Mouse (Mus musculus) G1E (cell line): ENCODE data around the gene Zfp990. TPM values are rescaled to one million over a fixed set of nuclear protein-coding genes. Genes with fewer than 3 reads are reported as not detected.
"Not testable (repeated sequence)": the region's sequence is repeated elsewhere in the genome, so short reads cannot be mapped to it uniquely, and the experiment has no call there.

ENCODE experiments used
- ATAC-seq: 2 replicates; pipeline ENCODE4 v1.8.0; 2016; ENCODE audit warnings: mild to moderate bottlenecking; ENCODE audit not compliant: insufficient number of reproducible peaks, poor library complexity, low FRiP score, severe bottlenecking; ENCODE audit errors: extremely low read depth
- DNase-seq: peaks from one replicate; pipeline ENCODE4 v3.0.0; 2012; ENCODE audit warnings: low spot score
- H3K27me3 ChIP-seq: 2 replicates; pipeline ENCODE4 v1.6.1; 2012; ENCODE audit warnings: mild to moderate bottlenecking, low read length, inconsistent platforms; ENCODE audit not compliant: insufficient read depth
- H3K36me3 ChIP-seq: replicated peaks from 2 replicates; pipeline ENCODE3; 2012; ENCODE audit warnings: mild to moderate bottlenecking, inconsistent platforms
- H3K4me1 ChIP-seq: 2 replicates; pipeline ENCODE4 v1.6.1; 2012; ENCODE audit warnings: low read depth, low read length, inconsistent platforms, mixed read lengths; ENCODE audit not compliant: insufficient read depth
- H3K4me3 ChIP-seq: 2 replicates; pipeline ENCODE4 v1.5.1; 2012; ENCODE audit warnings: low read depth, mild to moderate bottlenecking, inconsistent platforms, low read length, moderate library complexity, mixed read lengths
- H3K9me3 ChIP-seq: replicated peaks from 2 replicates; pipeline ENCODE4 v1.6.1; 2012; ENCODE audit warnings: inconsistent platforms
- CTCF ChIP-seq: IDR thresholded peaks from 2 replicates; pipeline ENCODE4 v1.5.1; 2012; ENCODE audit warnings: low read depth, low read length, inconsistent platforms, mixed read lengths
- GATA1 ChIP-seq: IDR thresholded peaks from 2 replicates; pipeline ENCODE4 v1.6.1; 2012; ENCODE audit warnings: borderline replicate concordance, low read length, inconsistent platforms, mixed read lengths
- GATA2 ChIP-seq: IDR thresholded peaks from 2 replicates; pipeline ENCODE4 v1.6.1; 2012; ENCODE audit warnings: low read depth, low read length, inconsistent platforms, borderline replicate concordance
- POLR2AphosphoS5 ChIP-seq: IDR thresholded peaks from 2 replicates; pipeline ENCODE4 v1.6.1; 2012; ENCODE audit warnings: low read depth, low read length, inconsistent platforms; ENCODE audit not compliant: insufficient replicate concordance
- TAL1 ChIP-seq: conservative IDR thresholded peaks from 2 replicates; pipeline ENCODE4 v1.6.1; 2012; ENCODE audit warnings: low read depth, low read length, inconsistent platforms, mixed read lengths
- polyA plus RNA-seq: library from polyadenylated mRNA; stranded (reverse); fragments of >175 nt; gene quantifications from 2 replicates; pipeline ENCODE4 v1.2.3, GENCODE M21; 2012
- total RNA-seq, 2 experiments: library from RNA; stranded (forward) in 1 of 2; stranded (reverse) in 1 of 2; fragments of 200-1000 nt in 1 of 2; fragments of >200 nt in 1 of 2; fragmentation: Nextera tagmentation in 1 of 2; gene quantifications; 2 replicates each; pipeline ENCODE4 v1.2.3; 2014 to 2017

Zfp990 gene
- total RNA-seq (2014; fragmentation: Nextera tagmentation) (116 and 136 TPM in 2 replicates), total RNA-seq (2017) (22.8 and 36.1 TPM in 2 replicates), polyA plus RNA-seq (1.8 and 2.0 TPM in 2 replicates)

DNA sequence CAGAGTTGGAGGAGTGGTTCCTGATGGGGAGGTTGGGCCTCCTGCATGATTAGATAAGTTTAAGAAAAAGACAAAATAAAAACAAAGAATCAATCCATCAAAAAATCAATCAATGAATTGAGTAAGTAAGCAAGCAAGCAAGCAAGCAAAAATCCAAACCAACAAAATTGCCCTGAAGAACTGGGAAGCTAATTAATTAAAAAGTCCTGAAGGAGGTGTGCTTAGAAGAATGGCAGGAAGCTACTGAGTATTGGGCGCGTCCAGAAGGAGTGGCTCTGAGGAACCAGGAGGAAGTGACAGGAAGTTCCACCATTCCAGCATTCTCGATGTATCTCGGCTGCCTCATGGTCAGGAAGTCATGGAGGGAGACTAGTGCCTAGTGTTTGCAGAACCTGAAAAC is at the start of gene Zfp990:
TSS of gene Zfp990 (plus strand) at position 301 of the 400 bp plus-strand sequence.
- not testable (repeated sequence) for DNase-seq, ATAC-seq, H3K9me3 ChIP-seq, H3K4me1 ChIP-seq, H3K4me3 ChIP-seq, H3K36me3 ChIP-seq, H3K27me3 ChIP-seq

DNA sequence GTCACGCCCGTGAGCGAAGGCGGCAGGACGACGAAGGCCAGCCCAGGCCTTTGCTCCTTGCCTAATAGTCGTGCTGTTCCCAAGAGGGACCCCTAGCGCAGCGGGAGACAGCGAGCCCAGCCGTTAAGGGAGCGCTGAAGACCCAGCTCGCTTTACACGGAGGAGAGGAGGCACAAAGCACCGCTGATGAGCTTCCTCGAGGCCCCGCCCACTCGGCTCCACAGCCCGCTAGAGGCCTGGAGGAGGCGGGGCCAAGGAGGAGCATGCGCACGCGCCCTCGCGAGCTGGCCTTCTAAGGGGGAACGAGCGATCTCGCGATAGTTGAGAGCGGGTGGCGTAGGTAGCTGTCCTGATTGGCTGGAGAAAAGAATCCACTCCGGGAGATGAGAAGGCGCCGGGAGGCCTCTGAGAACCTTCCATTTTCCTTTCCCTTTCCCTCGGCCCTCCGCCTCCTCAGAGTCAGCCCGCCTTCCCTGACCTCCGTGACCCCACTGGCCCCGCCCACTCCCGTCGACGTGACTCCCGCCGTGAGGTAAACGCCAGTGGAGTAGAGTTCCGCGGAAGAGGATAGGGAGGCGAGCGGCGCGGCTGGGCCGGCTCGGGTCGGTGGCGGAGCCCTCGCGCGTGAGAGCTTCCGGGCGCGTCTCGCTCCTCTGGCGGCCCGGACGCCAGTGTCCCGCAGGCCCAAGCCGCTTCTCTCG is 46.9 kb upstream of the Zfp990 start:
- not testable (repeated sequence) for H3K4me1 ChIP-seq, H3K36me3 ChIP-seq, H3K27me3 ChIP-seq, H3K4me3 ChIP-seq, DNase-seq
- peaks cover 11% of the 10 kb centered on the region for H3K9me3 ChIP-seq
- peak; percentile 28; the same call in 1 of the 2 replicates for ATAC-seq

DNA sequence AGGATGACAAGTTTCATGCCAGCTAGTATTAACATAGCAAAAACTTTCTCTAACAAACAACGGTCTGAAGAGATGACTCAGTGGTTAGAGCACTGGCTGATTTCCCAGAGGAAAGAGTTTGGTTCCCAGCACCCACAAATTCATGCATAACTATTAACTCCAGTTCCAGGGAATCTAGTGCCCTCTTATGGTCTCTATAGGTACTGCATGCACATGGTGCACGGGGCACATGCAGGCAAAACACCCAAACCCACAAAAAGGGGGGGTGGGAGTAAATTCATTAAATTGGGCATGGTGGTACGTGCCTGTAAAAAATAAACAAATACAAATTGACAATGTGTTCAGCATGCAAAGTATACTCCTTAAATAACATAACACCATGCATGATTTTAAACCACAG is 32.4 kb upstream of the Zfp990 start:
- no peak for ATAC-seq
- Histone ChIP-seq H3K27me3 (no peaks in the 10 kb centered on the region), H3K9me3 (peaks cover 31% of the 10 kb centered on the region), H3K36me3 (no peaks in the 10 kb centered on the region), H3K4me3 (no peak overlapping the region), H3K4me1 (no peaks in the 10 kb centered on the region)
- DNase-seq: no peak
- TF ChIP-seq POLR2AphosphoS5: no peak
- TF ChIP-seq GATA1: no peak
- TF ChIP-seq GATA2: no peak
- TF ChIP-seq TAL1: no peak
- TF ChIP-seq CTCF: peak; percentile 20; the same call in 1 of the 2 replicates

DNA sequence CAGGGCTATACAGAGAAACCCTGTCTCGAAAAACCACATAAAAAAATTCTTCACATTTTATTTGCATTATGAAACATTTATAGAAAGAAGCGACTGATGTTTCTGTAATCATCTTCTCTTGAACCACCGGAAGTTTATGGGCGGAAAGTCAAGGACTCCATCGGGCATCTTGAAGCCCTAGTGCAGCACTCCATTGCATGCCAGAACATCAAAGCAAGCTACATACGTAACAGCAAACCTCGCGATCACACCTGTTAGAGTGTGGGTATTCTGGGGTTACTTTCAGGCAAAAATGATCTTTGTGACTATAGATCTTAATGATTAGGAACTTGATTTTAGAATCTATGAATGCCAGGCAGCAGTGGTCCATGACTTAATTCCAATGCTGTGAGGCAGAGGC is 29.9 kb upstream of the Zfp990 start:
- ATAC-seq, H3K4me3 ChIP-seq, H3K4me1 ChIP-seq: not testable (repeated sequence)

DNA sequence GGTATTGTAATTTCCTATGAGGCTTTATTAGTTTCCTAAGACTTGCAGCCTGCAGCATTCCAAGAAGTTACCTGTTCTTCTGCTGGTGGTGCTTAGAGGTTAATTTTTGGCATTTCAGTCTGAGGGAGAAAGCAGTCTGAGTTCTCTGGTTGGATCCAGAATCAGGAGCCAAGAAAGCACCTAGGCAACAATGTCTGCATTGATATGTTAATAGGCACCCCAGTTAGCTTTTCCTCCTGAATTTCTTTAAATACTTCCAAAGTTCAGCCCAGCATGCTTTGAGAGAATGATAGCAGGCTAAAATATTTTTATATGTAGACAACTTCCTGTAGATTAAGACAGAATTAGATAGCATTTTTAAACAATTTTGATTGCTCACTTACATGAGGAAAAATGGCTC is 21.2 kb upstream of the Zfp990 start:
- peaks cover 19% of the 10 kb centered on the region for H3K9me3 ChIP-seq
- TF ChIP-seq TAL1 (no peak), GATA2 (no peak), CTCF (no peak), GATA1 (no peak), POLR2AphosphoS5 (no peak)
- H3K4me1 ChIP-seq: no peaks in the 10 kb centered on the region
- H3K36me3 ChIP-seq: no peaks in the 10 kb centered on the region
- H3K4me3 ChIP-seq: no peak overlapping the region
- no peak for ATAC-seq
- no peak for DNase-seq
- H3K27me3 ChIP-seq: no peaks in the 10 kb centered on the region

More for the DNA sequence above, 29.9 kb upstream of the Zfp990 start:
- DNase-seq, H3K36me3 ChIP-seq, H3K27me3 ChIP-seq: not testable (repeated sequence)
- H3K9me3 ChIP-seq: peaks cover 42% of the 10 kb centered on the region

DNA sequence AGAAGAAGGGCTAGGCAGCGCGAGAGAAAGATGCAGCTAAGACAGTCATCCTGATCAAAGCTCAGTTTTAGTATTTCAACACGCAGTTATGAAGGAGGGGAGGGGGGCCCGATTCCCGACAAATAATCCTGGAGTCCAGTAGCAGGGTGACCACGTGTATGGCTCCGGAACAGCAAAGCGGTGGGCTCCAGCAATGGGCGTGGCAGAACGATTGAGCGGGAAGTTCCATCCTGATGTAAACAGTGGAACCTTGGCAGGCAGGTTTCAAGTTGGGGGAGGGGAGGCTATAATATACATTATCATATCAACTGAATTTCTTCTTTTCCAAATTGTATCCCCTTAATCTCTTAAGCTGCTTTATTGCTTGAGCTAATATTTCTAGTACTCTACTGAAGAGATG is 18.4 kb upstream of the Zfp990 start:
- Histone ChIP-seq H3K4me3 (no peak overlapping the region), H3K27me3 (no peaks in the 10 kb centered on the region), H3K4me1 (no peaks in the 10 kb centered on the region), H3K9me3 (peaks cover 6% of the 10 kb centered on the region; the same call in 1 of the 2 replicates), H3K36me3 (no peaks in the 10 kb centered on the region)
- DNase-seq (no peak), ATAC-seq (no peak)
- TF ChIP-seq POLR2AphosphoS5 (no peak), GATA1 (no peak), CTCF (no peak), GATA2 (no peak), TAL1 (no peak)

DNA sequence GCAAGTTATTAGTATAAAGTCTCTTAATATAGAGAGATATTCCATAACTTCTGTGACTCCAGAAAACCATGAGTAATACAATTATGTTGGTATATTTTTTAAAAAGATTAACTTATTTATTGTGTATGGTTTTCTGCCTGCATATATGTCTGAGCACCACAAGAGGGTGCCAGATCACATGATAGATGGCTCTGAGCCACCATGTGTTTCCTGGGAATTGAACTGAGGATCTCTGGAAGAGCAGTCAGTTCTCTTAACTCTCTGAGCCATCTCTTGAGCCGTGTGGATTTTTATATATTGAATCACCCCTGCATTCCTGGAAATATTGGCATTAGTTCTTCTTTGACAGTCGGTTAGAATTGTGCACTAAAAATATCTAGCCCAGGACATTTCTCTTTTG is 17.2 kb upstream of the Zfp990 start:
- not testable (repeated sequence) for DNase-seq, H3K4me1 ChIP-seq, ATAC-seq, H3K36me3 ChIP-seq, H3K9me3 ChIP-seq, H3K4me3 ChIP-seq, H3K27me3 ChIP-seq

DNA sequence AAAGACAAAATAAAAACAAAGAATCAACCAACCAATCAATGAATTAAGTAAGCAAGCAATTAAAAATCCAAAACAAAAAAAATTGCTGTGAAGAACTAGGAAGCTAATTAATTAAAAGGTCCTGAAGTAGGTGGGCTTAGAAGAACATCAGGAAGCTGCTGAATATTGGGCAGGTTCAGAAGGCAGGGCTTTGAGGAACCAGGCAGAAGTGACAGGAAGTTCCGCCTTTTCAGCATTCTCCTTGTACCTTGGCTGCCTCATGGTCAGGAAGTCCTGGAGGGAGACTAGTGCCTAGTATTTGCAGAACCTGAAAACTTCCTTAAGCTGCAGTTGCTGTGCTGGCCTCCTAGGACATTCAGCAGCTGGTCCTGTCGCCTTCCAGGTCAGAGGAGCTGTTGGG is 4.1 kb downstream of the Zfp990 start:
- DNase-seq: not testable (repeated sequence)

DNA sequence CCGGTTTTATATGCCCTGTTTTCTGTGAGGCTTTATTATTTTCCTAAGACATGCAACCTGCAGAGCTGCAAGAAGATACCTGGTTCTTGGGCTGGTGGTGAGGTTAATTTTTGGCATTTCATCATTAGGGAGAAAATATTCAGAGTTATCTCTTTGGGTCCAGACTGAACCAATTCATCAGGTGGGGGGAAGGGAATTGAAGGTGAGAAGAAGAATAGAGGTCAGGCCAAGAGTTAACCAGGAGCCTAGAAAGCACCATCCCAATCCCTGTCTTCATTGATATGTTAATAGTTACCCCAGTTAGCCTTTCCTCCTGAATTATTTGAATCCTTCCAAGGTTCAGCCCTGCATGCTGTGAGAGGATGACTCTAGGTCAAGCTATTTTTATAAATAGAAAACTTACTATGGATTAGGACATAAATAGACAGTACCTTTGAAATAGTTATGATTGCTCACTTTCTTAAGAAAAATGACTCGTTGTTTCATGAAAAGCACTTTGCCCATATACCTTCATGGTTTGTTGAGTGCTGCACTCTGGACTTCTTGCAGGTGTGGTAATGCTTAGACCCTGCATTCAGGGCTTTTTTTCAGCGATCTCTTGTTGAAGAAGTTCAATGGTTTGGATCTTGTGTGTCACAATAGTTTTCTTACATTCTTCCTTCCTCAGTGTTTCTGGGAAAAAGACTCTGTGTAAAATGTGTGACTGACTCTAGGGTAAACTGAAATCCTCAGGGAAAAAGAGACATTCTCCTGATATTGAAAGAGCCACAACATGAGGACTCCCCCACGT is 5.4 kb downstream of the Zfp990 start:
- not testable (repeated sequence) for DNase-seq, H3K4me1 ChIP-seq, H3K36me3 ChIP-seq, H3K4me3 ChIP-seq, H3K27me3 ChIP-seq, H3K9me3 ChIP-seq, ATAC-seq

More for the DNA sequence above, 4.1 kb downstream of the Zfp990 start:
- H3K4me1 ChIP-seq, H3K27me3 ChIP-seq, H3K36me3 ChIP-seq, ATAC-seq, H3K9me3 ChIP-seq, H3K4me3 ChIP-seq: not testable (repeated sequence)

DNA sequence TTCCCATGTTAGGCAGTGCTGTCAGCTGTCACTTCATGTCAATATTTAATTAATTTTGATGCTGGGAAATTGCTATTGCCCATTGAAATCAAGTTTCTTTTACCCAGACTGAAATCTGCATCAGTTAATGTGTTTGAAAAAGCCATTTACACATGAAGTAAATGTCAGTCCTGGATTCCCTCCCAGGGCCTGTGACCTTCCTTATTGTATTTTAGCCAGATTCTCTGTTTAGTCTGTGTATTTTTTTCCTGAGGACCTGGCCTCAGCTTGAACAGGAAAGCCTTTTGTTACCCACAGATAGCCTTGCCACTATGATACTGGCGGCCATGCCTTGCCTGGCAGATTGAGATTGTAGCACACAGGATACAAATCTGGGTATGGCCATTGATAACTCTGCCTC is 6.8 kb downstream of the Zfp990 start:
- ATAC-seq, H3K4me3 ChIP-seq, H3K27me3 ChIP-seq, H3K9me3 ChIP-seq, DNase-seq, H3K36me3 ChIP-seq, H3K4me1 ChIP-seq: not testable (repeated sequence)
